Mouse (Mus musculus) MEL (cell line): Measurements from ENCODE around the gene Fer. TPM values are rescaled to one million over a fixed set of nuclear protein-coding genes. Genes with fewer than 3 reads are reported as not detected.

Experiments
- DNase-seq: peaks from one replicate; pipeline ENCODE4 v3.0.0; 2011; ENCODE audit warnings: low read depth, low spot score
- H3K27ac ChIP-seq: 2 replicates; pipeline ENCODE4 v1.5.1; 2012; ENCODE audit warnings: low read depth, mild to moderate bottlenecking, control low read depth, low read length, moderate library complexity; ENCODE audit not compliant: control insufficient read depth
- H3K27me3 ChIP-seq, 2 experiments: fragments of 150-350 bp in 1 of 2; sonication (generic) in 1 of 2; 2 replicates each; pipeline ENCODE4 v1.6.1; 2012; ENCODE audit warnings: low read length in 2 of 2, mild to moderate bottlenecking in 2 of 2, improper control_type of control experiment in 1 of 2, moderate library complexity in 1 of 2; ENCODE audit not compliant: insufficient read depth in 2 of 2, control insufficient read depth in 1 of 2
- H3K36me3 ChIP-seq, 2 experiments: 2 replicates each; pipeline ENCODE4 v1.6.1; 2012 to 2014; ENCODE audit warnings: low read length in 2 of 2, improper control_type of control experiment in 1 of 2, inconsistent platforms in 1 of 2, mild to moderate bottlenecking in 1 of 2; ENCODE audit not compliant: insufficient read depth in 2 of 2, control insufficient read depth in 1 of 2
- H3K4me1 ChIP-seq, 2 experiments: fragments of 150-350 bp in 1 of 2; sonication (generic) in 1 of 2; 2 replicates each; pipeline ENCODE4 v1.6.1; 2012; ENCODE audit warnings: low read length in 2 of 2, improper control_type of control experiment in 1 of 2, mild to moderate bottlenecking in 1 of 2; ENCODE audit not compliant: insufficient read depth in 2 of 2, control insufficient read depth in 1 of 2
- H3K4me3 ChIP-seq, 2 experiments: fragments of 150-350 bp in 1 of 2; sonication (generic) in 1 of 2; 2 replicates each; pipeline ENCODE4 v1.5.1; 2012; ENCODE audit warnings: low read depth in 2 of 2, low read length in 2 of 2, mild to moderate bottlenecking in 2 of 2, moderate library complexity in 2 of 2, control low read depth in 1 of 2, improper control_type of control experiment in 1 of 2; ENCODE audit not compliant: control insufficient read depth in 1 of 2, insufficient read depth in 1 of 2
- H3K79me2 ChIP-seq: 2 replicates; pipeline ENCODE4 v1.6.1; 2012; ENCODE audit warnings: mild to moderate bottlenecking, low read length, moderate library complexity; ENCODE audit not compliant: control insufficient read depth, poor library complexity, insufficient read depth
- H3K9ac ChIP-seq: 2 replicates; pipeline ENCODE4 v1.6.1; 2012; ENCODE audit warnings: low read depth, mild to moderate bottlenecking, control low read depth, low read length, moderate library complexity; ENCODE audit not compliant: control insufficient read depth, poor library complexity, severe bottlenecking
- H3K9me3 ChIP-seq: fragments of 150-350 bp; sonication (generic); replicated peaks from 2 replicates; pipeline ENCODE4 v1.6.1; 2012; ENCODE audit warnings: mild to moderate bottlenecking, low read length, improper control_type of control experiment, moderate library complexity; ENCODE audit not compliant: insufficient read depth
- BHLHE40 ChIP-seq: IDR thresholded peaks from 2 replicates; pipeline ENCODE4 v1.6.1; 2012; ENCODE audit warnings: low read depth, mild to moderate bottlenecking, inconsistent platforms, low read length, improper control_type of control experiment, borderline replicate concordance
- CHD1 ChIP-seq: IDR thresholded peaks from 2 replicates; pipeline ENCODE4 v1.6.1; 2012; ENCODE audit warnings: low read depth, mild to moderate bottlenecking, inconsistent platforms, low read length, improper control_type of control experiment
- CTCF ChIP-seq, 3 experiments: IDR thresholded peaks in 2 of 3; conservative IDR thresholded peaks in 1 of 3; 2 replicates each; pipeline ENCODE4 v1.5.1; 2011 to 2012; ENCODE audit warnings: low read length in 3 of 3, low read depth in 2 of 3, mild to moderate bottlenecking in 2 of 3, improper control_type of control experiment in 1 of 3, inconsistent platforms in 1 of 3, mixed read lengths in 1 of 3, moderate library complexity in 1 of 3; ENCODE audit not compliant: control insufficient read depth in 1 of 3, insufficient read depth in 1 of 3, poor library complexity in 1 of 3, severe bottlenecking in 1 of 3
- E2F4 ChIP-seq: IDR thresholded peaks from 2 replicates; pipeline ENCODE4 v1.6.1; 2011; ENCODE audit warnings: low read depth, low read length, improper control_type of control experiment, borderline replicate concordance
- ELF1 ChIP-seq: IDR thresholded peaks from 2 replicates; pipeline ENCODE4 v1.6.1; 2014; ENCODE audit warnings: low read depth, mild to moderate bottlenecking, inconsistent platforms, low read length, improper control_type of control experiment, moderate library complexity
- EP300 ChIP-seq, 2 experiments: IDR thresholded peaks; 2 replicates each; pipeline ENCODE4 v1.6.1; 2011; ENCODE audit warnings: improper control_type of control experiment in 2 of 2, low read length in 2 of 2, low read depth in 1 of 2, mild to moderate bottlenecking in 1 of 2
- ETS1 ChIP-seq: IDR thresholded peaks from 2 replicates; pipeline ENCODE4 v1.6.1; 2012; ENCODE audit warnings: low read depth, mild to moderate bottlenecking, inconsistent platforms, low read length, improper control_type of control experiment, moderate library complexity
- GABPA ChIP-seq: IDR thresholded peaks from 2 replicates; pipeline ENCODE4 v1.6.1; 2012; ENCODE audit warnings: low read depth, mild to moderate bottlenecking, inconsistent platforms, low read length, improper control_type of control experiment, moderate library complexity
- GATA1 ChIP-seq: IDR thresholded peaks from 2 replicates; pipeline ENCODE4 v1.6.1; 2011; ENCODE audit warnings: low read depth, low read length, improper control_type of control experiment
- KAT2A ChIP-seq: conservative IDR thresholded peaks from 2 replicates; pipeline ENCODE4 v1.6.1; 2012; ENCODE audit warnings: low read depth, low read length, improper control_type of control experiment, inconsistent platforms
- MAFK ChIP-seq: IDR thresholded peaks from 2 replicates; pipeline ENCODE4 v1.6.1; 2011; ENCODE audit warnings: low read depth, mild to moderate bottlenecking, low read length, improper control_type of control experiment, borderline replicate concordance
- MAZ ChIP-seq: IDR thresholded peaks from 2 replicates; pipeline ENCODE4 v1.6.1; 2012; ENCODE audit warnings: low read depth, mild to moderate bottlenecking, inconsistent platforms, low read length, improper control_type of control experiment
- MEF2A ChIP-seq: IDR thresholded peaks from 2 replicates; pipeline ENCODE4 v1.6.1; 2014; ENCODE audit warnings: low read depth, mild to moderate bottlenecking, inconsistent platforms, low read length, improper control_type of control experiment; ENCODE audit not compliant: poor library complexity, insufficient replicate concordance, severe bottlenecking; ENCODE audit errors: extremely low read depth
- POLR2A ChIP-seq, 2 experiments: IDR thresholded peaks; 2 replicates each; pipeline ENCODE4 v1.6.1; 2011 to 2012; ENCODE audit warnings: low read length in 2 of 2, mild to moderate bottlenecking in 2 of 2, control low read depth in 1 of 2, improper control_type of control experiment in 1 of 2, low read depth in 1 of 2, moderate library complexity in 1 of 2; ENCODE audit not compliant: control insufficient read depth in 1 of 2, insufficient read depth in 1 of 2, poor library complexity in 1 of 2
- RAD21 ChIP-seq: IDR thresholded peaks from 2 replicates; pipeline ENCODE4 v1.6.1; 2011; ENCODE audit warnings: mild to moderate bottlenecking, low read depth, low read length, improper control_type of control experiment
- RCOR1 ChIP-seq: IDR thresholded peaks from 2 replicates; pipeline ENCODE4 v1.6.1; 2012; ENCODE audit warnings: low read depth, mild to moderate bottlenecking, inconsistent platforms, low read length, improper control_type of control experiment
- SIN3A ChIP-seq: IDR thresholded peaks from 2 replicates; pipeline ENCODE4 v1.6.1; 2012; ENCODE audit warnings: low read length, improper control_type of control experiment, inconsistent platforms
- SMC3 ChIP-seq: IDR thresholded peaks from 2 replicates; pipeline ENCODE4 v1.6.1; 2011; ENCODE audit warnings: low read depth, low read length, improper control_type of control experiment
- TBP ChIP-seq: IDR thresholded peaks from 2 replicates; pipeline ENCODE4 v1.8.0; 2011; ENCODE audit warnings: low read depth, low read length, improper control_type of control experiment
- TCF12 ChIP-seq: IDR thresholded peaks from 2 replicates; pipeline ENCODE4 v1.6.1; 2014; ENCODE audit warnings: low read depth, mild to moderate bottlenecking, inconsistent platforms, low read length, improper control_type of control experiment, moderate library complexity
- USF1 ChIP-seq: IDR thresholded peaks from 2 replicates; pipeline ENCODE4 v1.6.1; 2014; ENCODE audit warnings: low read depth, mild to moderate bottlenecking, inconsistent platforms, low read length, improper control_type of control experiment, moderate library complexity
- ZKSCAN1 ChIP-seq: IDR thresholded peaks from 2 replicates; pipeline ENCODE4 v1.6.1; 2012; ENCODE audit warnings: low read depth, mild to moderate bottlenecking, inconsistent platforms, low read length, improper control_type of control experiment, moderate library complexity
- ZNF384 ChIP-seq: IDR thresholded peaks from 2 replicates; pipeline ENCODE4 v1.6.1; 2012; ENCODE audit warnings: low read depth, mild to moderate bottlenecking, inconsistent platforms, low read length, improper control_type of control experiment
- polyA plus RNA-seq, 2 experiments: library from polyadenylated mRNA; stranded (reverse) in 1 of 2; unstranded in 1 of 2; fragments of >175 nt in 1 of 2; fragments of >200 nt in 1 of 2; gene quantifications; 2 replicates each; pipeline versions ENCODE4 v1.2.1 to v1.2.4; 2012; ENCODE audit warnings: low replicate concordance in 2 of 2, low read depth in 1 of 2; ENCODE audit not compliant: insufficient read length in 2 of 2, insufficient read depth in 1 of 2, missing spikeins in 1 of 2
- total RNA-seq: library from RNA; depleted of rRNA; stranded (reverse); fragments of 300-350 nt; gene quantifications from 2 replicates; pipeline ENCODE4 v1.2.3, GENCODE M21; 2012

The Fer gene
- total and polyA plus RNA-seq, 3 experiments = 8.5 to 11.2 TPM; not detected in 1

DNA sequence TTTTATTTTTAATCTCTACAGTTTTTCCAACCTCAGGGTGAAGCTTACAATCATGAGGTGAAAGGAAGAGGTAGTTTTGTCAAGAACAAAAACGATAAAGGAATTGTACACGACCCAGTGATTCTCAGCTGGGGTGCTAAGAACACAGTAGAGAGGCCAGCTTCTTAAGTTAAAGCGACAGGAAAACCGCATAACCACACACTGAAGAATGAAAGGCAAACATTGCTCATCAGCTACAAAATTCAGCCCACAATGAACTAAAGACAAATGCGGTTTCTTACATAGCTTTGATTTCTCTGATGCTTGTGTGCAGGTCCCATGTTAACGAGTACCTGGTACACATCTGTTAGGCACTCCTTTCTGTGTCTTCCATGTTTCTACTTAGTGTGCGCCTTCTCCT is 34.2 kb downstream of the Fer start:
- Histone ChIP-seq H3K27ac (no peak overlapping the region), H3K4me3 (no peak overlapping the region), H3K79me2 (no peaks in the 10 kb centered on the region), H3K27me3 (no peaks in the 10 kb centered on the region), H3K36me3 (peaks cover 0 to 9% of the 10 kb centered on the region in 2 experiments; a peak in 3 of 4 replicates), H3K9me3 (no peaks in the 10 kb centered on the region), H3K9ac (no peak overlapping the region), H3K4me1 (peaks cover 0 to 5% of the 10 kb centered on the region in 2 experiments; a peak in 2 of 4 replicates)
- no peak for DNase-seq
- TF ChIP-seq MAZ = no peak
- TF ChIP-seq TCF12 = no peak
- no peak for TF ChIP-seq GABPA
- TF ChIP-seq MAFK = no peak
- no peak for TF ChIP-seq TBP
- TF ChIP-seq KAT2A = no peak
- no peak for TF ChIP-seq USF1
- no peak for TF ChIP-seq E2F4
- no peak for TF ChIP-seq ZKSCAN1
- TF ChIP-seq MEF2A = no peak
- TF ChIP-seq CTCF (IDR thresholded peaks at IDR 0.05 in 2 of 3, conservative IDR thresholded peaks at IDR 0.05 in 1 of 3; ENCODE audit: control insufficient read depth in 1 of 3, insufficient read depth in 1 of 3, low read depth in 2 of 3, low read length in 3 of 3, poor library complexity in 1 of 3, severe bottlenecking in 1 of 3) = no peak

DNA sequence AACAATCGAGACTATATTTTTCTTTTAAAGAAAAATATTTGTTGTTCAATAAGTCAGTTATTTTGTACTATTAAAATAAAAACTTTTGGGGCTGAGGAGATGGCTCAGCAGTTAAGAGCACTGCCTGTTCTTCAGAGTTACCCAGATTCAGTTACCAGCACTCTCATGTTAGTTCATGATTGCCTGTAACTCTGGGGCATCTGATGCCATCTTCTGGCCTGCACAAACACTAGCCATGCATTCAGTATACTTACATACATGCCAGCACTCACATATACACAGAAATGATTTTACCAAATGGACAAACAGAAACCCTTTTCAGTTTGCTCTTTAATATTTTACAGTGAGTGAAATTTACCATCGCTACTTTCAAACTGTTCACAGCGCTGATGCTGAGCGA is 46.4 kb downstream of the Fer start:
- TF ChIP-seq RAD21 = peak; percentile 6
- TF ChIP-seq SMC3 = peak; percentile 29
- no peak for TF ChIP-seq POLR2A (IDR thresholded peaks at IDR 0.05; ENCODE audit: control insufficient read depth in 1 of 2, insufficient read depth in 1 of 2, low read depth in 1 of 2, low read length in 2 of 2, poor library complexity in 1 of 2)
- no peaks in the 10 kb centered on the region for H3K4me1 ChIP-seq
- no peaks in the 10 kb centered on the region; a peak in 1 of 4 replicates for H3K36me3 ChIP-seq
- H3K4me3 ChIP-seq = no peak overlapping the region
- no peak overlapping the region for H3K27ac ChIP-seq
- no peak for DNase-seq
- no peak overlapping the region for H3K9ac ChIP-seq
- no peaks in the 10 kb centered on the region for H3K9me3 ChIP-seq
- H3K79me2 ChIP-seq = no peaks in the 10 kb centered on the region
- H3K27me3 ChIP-seq = no peaks in the 10 kb centered on the region

DNA sequence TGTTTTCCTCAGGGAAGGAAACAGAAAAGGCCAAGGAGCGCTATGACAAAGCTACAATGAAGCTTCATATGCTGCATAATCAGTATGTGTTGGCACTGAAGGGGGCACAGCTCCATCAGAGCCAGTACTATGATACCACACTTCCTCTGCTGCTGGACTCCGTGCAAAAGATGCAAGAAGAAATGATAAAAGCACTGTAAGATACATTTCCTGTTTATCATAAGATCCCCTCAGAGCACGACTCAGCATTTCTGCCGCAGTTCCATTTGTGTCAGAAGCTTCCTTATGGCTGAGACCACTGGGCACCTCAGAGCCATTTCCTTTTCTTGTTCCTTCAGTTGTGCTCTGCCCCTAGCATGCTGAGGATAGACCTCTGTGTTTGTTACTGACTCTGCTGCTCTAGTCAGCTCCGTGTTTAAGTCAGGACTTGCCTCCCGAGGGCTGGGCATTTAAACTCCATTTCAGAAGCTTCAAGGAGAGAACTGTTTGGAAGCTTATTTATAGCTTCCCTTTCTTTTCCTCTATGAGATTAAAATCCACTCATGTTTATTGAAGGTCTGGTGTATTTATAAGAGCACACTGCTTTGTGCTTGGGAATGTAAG is 58.8 kb downstream of the Fer start:
- peaks cover 5 to 11% of the 10 kb centered on the region in 2 experiments for H3K4me1 ChIP-seq
- H3K9ac ChIP-seq = peak overlapping the region; percentile 59
- no peaks in the 10 kb centered on the region for H3K9me3 ChIP-seq
- H3K27me3 ChIP-seq = no peaks in the 10 kb centered on the region
- TF ChIP-seq TBP (0 out of 2 replicates have a peak, but pooled peaks have one; percentile 41), MAFK (peak; percentile 84), USF1 (no peak), RCOR1 (peak; percentile 72), ETS1 (peak; percentile 71; the same call in 1 of the 2 replicates), POLR2A (IDR thresholded peaks at IDR 0.05; ENCODE audit: control insufficient read depth in 1 of 2, insufficient read depth in 1 of 2, low read depth in 1 of 2, low read length in 2 of 2, poor library complexity in 1 of 2) (no peak), CTCF (IDR thresholded peaks at IDR 0.05 in 2 of 3, conservative IDR thresholded peaks at IDR 0.05 in 1 of 3; ENCODE audit: control insufficient read depth in 1 of 3, insufficient read depth in 1 of 3, low read depth in 2 of 3, low read length in 3 of 3, poor library complexity in 1 of 3, severe bottlenecking in 1 of 3) (no peak), GATA1 (peak; percentile 67), ELF1 (0 out of 2 replicates have a peak, but pooled peaks have one; percentile 12), GABPA (peak; percentile 62), CHD1 (no peak), BHLHE40 (no peak), ZNF384 (no peak), SMC3 (0 out of 2 replicates have a peak, but pooled peaks have one; percentile 7), SIN3A (peak; percentile 51), EP300 (IDR thresholded peaks at IDR 0.05; ENCODE audit: low read depth in 1 of 2, low read length in 2 of 2) (peak; percentile 58 to 80)
- TF ChIP-seq, all 39 proteins: peak for 10
- DNase-seq = peak; percentile 81
- Histone ChIP-seq H3K4me3 (peak overlapping the region; percentile 43 to 57), H3K79me2 (no peaks in the 10 kb centered on the region), H3K36me3 (peaks cover 0 to 11% of the 10 kb centered on the region in 2 experiments; a peak in 2 of 4 replicates), H3K27ac (peak overlapping the region; percentile 77)
